Mouse (Mus musculus): ENCODE measurements around the gene Gli2. TPM values are rescaled to one million over a fixed set of nuclear protein-coding genes. Genes with fewer than 3 reads are reported as not detected.

Gene Gli2
- 1 to 10 TPM in 3 of 4 experiments, under 1 TPM in 1; 0.91 to 1.9 (median 1.3) TPM for total RNA-seq (2022)

DNA sequence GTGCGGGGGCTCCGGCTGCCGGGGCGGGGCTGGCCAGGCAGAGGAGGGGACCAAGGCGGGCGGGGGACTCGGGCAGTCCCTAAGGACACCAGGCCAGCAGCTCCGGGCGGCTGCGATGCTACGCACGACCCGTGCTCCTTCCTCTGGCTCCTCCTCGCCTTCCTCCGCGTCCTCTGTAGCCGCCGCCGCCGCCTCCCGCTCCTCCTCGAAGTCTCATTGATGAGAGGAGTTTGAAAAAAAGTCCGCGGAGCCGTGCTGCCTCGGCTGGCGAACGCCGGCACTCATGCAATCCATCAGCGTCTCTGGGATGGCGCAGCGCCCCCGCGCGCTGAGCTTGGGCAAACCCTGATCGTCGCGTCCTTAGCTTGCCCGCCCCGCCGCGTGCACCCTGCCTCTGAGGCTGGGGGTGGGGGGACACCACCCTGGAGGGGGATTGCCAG lies at the start of gene Gli2:
Gene Gli2, minus strand, starts transcription at position 218 of the 440 bp plus-strand sequence.
- peak; percentile 66 for DNase-seq

DNA sequence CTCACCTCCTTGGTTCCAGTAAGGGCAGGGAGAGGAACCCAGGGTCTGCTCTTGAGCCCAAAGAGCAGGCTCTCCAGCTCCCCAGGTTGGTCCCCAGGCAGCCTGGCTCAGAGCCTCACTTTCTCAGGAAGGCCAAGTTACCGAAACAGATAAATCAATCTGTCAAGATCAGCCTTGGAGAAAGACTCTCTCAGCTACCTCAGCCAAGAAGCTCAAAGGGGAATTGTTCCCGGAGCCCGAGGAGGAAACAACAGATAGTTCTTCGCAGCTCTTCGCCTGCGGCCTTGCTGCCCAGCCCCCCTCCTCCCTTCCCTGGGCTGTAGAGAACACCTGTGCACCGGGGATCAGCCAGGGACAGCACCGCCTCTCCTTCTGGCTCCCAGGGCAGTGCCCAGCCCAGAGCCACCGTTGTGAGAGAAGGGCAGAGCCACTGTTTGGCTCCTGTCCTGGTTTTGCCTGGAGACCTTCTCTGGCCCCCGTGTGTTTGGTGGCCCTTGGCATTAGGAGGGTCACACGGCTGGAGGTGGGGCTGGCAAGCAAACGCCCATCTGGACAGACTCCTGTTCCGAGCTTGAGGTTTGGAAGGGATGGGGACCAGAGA lies 44.6 kb upstream of the Gli2 start:
- peak; percentile 41 for DNase-seq

DNA sequence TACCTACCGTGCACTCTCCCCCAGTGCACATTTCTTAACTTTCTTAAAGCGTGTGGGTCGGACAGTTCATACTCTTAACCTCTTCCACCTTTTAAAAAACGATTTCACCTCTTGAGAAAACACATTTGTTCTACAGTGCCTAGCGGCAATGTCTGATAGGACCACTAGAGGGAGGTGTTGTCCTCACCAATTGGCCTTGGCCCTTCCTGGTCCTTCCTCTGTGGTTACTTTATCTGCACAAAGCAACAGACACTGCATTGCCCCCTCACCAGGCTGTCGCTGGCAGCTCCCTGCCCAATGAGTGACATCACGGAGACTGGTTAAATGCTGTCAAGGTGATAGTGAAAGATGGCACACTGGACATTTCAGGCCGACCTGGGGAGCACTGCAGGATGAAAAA lies 40.3 kb upstream of the Gli2 start:
- DNase-seq: peak; percentile 57

DNA sequence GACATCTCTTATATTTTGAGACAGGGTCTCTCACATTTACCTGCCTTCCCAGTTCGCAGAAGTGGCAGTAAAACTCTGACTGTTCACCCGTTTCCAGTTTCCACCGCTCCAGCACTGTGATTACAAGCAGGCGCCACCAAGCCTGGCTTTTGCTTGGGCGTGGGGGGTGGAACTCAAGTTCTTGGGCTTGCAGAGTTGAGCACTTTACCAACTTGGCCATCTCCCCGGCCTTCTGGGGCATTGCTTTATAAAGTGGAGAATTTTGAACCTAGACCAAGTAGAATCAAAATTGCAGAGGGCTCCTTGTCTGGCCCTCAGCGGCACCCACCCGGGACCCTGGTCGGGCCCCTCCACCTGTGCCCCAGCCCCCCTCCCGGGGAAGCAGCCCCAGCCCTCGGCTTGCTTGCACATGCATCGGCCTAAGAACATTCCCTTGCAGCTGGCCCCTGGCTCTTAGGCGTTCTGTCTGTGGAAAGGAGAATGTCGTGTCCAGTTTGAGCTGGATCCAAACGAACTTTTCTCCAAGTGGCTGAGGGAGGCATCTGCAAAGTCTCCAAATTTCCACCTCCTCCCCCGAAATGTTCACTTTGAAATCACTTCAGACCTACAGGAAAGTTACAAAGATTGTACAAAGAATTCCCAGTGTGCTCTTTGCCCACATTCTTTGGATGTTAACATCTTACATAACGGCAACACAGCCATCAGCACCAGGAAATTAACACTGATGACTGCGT lies 36.6 kb upstream of the Gli2 start:
- no peak for DNase-seq

DNA sequence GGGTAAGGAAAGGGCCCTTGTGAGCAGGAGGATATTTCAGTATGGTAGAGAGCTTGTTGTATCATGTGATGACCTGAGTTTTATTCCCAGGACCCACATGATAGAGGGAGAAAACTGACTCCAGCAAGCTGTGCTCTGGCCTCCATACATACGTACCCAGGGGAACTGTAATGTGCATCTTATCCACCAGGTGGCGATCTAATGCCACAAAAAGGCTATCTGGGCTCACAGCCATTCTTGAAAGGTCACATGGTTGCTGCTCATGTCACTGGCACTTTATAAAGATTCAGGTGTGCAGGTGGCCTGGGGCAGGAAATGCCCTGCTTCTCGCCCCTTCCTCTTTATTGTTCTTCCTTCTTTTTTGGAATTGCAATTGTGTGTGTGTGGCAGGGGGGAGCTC lies 34.1 kb upstream of the Gli2 start:
- peak; percentile 59 for DNase-seq

DNA sequence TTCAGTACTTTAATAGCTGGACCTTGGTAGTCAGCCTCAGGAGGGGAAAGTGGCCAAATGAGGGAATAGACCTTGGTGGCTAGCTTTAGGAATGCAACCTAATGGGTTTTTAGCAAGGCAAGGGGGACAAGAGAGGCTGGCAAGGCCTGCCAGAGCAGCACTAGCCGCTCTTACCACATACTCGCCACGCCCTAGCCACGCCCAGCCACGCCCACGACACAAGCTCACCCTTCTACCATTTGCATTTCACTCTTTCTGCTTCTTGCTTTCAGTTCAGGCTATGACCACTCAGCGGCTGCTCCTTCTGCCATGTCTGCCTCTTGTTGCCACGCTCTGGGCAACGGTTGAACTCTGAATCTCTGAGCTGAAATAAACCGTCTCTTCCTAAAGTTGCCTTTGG lies 32.4 kb upstream of the Gli2 start:
- no peak for DNase-seq

DNA sequence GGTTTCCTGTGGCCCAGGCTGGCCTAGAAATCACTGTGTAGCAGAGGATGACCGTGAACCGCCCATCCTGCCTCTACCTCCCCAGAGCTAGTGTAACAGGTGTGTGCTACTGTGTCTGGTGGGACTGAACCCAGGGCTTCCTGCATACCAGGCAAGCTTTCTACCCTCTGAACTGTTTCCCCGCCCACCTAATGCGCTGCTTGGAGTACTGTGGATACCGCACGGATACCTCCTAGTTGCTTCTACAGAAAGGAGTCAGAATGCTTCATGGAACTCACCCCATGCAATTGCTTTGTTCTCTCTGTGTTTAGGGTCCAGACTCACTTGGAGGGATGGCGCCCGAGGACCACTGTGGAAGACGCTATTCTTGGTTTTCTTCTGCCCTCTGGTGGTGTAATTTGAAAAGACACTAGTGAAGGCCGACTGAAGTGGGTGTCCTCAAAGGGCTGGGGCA lies 30.1 kb upstream of the Gli2 start:
- DNase-seq: no peak

DNA sequence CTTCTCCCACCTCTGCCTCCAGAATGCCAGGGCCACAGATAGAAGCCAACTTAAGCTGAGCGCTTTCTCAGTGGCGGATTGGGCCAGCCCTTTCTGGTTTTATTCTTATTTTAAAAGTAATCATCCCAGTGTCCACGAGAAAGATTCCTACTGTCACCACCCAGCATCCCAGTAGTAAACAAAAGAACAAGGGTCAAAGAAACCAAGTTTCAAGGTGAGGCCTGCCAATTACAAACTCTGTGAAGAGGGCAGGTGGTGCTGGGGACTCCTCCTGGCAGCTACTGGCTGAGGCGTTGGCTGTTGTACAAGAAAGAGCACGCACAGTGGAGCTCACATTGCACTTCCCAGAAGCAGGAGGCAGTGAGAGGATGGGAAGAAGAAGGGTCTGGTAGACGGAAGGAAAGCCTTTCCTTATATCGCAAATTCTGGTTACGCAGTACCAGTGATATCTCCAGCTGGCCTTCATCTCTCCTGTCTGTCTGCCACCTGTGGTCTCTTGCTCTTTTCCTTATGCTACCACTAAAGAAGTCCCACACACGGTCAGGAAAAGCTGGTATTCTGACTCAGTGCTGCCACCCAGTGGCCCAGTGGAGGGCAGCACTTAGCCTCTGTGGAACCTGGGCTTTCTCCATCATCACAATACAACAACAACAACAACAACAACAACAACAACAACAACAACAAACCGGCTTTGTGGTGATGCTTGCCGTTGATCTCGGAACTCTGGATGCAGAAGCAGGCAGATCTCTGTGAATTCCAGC lies 29.0 kb upstream of the Gli2 start:
- DNase-seq: no peak

DNA sequence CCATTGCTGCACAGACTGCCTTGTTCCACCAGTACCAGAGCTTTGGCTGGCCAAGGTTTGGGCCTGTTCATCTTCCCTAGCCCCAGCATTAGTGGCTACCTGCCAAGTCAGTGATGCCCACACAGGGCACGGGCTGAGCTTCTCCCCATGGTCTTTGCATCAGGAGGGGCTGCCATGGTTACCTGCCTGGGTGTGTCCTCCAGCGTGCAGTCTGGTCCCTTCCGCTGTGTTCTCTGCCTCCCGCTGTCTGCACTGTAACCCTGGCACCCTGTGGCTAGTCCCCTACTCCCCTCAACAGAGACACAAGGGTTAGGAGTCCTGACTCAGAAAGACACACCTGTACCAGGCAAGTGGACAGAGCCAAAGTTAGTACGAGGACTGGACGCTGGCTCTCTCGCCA lies 24.5 kb upstream of the Gli2 start:
- no peak for DNase-seq

DNA sequence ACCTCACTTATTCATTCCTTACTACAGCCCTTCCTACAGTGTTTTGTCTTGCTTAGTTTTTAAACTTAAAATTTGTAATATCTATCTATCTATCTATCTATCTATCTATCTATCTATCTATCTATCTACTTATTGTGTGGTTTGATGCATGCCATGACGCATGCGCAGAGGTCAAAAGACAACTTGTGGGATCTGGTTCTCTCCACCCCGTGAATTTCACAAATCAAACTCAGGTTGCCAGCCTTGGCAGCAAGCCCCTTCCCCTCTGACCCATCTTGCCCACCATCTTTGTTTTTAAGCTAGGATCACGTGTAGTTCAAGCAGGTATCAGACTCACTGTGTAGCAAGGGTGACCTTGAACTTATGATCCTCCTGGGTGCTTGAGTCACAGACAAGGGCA lies 22.9 kb upstream of the Gli2 start:
- DNase-seq: no peak

DNA sequence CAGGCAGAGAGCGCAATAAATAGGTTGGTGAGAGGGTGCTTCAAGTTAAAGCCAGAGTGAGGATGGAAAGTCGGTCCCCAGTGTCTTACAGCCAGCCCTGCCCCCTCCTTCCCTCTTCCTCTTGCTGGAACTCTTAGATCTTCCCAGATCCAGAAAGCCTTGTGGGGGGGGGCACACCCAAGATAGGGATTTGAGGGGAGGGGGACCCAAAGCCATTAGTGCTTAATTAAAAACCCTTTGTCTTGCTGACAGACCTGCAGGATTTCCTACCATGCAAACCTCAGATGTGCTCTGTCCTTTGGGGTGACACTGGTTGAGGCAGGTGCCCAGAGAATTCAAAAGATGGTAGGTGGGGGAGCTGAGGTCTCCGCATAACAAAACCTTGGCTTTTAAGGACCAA lies 22.5 kb upstream of the Gli2 start:
- DNase-seq: no peak

DNA sequence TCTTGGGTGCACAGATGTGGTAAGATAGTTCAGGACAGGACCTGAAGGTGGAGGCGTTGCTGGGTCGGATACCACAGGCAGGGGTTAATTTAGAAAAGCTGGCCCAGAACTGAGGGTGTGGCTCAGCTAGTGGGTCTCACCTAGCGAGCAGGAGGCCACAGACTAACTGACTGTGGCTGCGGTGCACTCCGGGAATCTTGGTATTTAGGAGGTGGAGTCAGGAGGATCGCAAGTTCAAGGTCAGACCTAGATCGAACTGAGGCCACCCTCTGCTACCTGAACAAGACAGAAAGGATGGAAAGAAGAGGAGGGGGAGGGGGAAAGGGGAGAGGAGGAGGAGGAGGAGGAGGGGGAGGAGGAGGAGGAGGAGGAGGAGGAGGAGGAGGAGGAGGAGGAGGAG lies 22.1 kb upstream of the Gli2 start:
- no peak for DNase-seq

DNA sequence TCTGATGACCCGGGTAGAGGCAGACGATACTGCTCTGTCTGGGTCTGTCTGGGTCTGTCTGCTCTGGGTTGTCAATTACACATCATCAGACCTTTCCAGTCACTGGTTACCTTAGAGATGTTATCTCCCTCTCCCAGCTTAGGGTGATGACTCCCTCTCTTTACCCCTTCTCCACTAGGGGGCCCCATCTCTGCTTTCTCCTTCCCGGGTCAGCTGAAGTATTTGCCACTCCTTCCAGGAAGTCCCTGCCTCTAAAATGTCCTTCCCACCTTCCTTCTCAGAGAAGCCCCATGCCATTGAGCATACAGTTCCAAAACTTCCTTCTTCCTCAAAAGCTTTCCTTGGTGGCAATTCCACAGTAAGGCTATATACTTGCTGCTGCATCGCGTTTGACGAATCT lies 21.5 kb upstream of the Gli2 start:
- DNase-seq: no peak

DNA sequence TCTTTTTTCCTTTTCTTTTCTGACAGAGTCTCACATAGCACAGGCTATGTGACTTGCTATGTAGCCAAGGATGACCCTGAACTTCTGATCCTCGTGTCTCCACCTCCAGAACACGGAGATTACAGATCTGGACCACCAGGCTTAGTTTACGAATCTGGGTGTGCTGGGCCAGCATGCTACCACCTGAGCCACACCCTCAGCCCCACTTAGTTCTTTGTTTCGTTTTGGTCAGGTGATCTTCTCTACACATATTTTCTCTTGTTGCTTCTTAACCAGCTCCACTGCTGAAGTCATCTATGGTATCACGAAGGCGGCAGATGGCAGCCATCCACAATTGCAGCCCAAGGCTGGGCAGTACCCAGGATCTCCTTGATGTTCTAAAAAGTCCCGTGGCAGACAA lies 20.5 kb upstream of the Gli2 start:
- DNase-seq: no peak

DNA sequence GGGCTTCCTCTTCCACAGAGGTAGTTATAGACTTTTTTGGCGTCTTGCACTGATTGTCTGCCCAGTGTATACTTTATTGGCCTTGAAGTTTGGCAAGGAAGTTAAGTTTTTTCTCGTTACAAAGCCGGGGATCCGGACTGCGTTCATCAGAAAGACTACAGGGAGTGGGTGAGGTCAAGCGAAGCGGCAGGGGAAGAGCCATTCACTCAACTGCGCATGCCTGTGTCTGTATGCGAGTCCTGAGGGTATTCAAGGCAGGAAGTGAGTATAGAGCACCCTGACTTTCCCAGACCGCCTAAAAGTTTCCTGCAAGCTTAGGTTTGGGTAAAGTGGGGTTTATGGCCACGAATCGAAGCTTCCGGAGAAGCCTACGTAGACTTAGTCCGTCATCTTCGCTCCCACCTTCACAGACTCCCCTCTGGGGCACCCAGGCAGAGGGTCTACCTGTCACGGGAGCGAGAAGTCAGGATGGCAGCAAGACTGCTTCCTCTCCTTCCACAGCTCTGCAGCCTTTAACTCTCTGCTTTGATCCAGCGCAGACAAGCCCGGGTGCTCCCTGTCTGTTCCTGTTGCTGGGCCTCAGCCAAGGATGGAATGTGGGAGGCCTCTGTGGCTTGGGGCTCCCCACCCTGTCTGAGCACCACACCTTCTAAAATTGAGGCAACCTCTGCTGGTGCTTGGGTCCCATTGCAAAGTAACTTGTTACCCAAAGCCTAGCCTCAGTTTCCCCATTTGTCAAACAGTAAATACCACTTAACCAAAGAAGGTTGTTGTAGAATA lies 11.7 kb upstream of the Gli2 start:
- no peak for DNase-seq

DNA sequence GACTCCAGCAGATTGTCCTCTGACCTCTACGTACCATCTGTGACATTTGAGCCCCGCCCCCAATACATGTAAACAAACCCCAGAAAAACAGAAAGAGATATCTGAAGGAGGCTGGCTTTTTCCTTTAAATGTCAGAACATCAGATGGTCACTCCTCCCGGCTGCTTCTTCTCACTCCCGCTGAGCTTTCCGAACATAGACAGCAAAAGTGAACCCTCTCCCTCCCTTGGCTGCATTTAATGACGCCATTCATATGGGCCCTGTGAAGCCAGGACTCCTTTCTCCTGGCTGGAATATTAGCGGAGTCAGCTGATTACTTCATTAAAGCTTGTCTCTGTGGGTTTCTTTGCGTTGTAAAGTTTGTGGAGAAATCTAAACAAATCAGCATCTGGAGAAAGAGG lies 3.1 kb upstream of the Gli2 start:
- no peak for DNase-seq

DNA sequence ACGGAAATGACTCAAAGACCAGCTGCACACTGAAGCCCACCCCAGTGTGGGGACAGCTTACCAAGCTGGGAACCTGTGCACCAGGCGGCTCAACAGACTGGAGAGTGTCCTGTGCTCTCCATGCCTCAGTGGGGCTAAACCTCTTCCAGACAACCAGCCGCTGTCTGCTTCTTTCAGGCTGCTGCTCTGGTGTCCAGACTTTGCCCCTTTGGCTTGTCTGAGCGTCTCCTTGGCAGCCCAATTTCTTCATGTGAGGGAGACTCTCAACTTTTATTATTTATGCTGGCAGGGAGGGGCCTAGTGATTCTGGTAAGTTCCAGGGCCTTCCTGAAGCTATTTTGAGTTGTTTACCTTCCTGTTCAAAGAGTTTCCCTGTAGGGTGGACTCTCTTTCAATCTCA lies 2.4 kb upstream of the Gli2 start:
- DNase-seq: no peak

DNA sequence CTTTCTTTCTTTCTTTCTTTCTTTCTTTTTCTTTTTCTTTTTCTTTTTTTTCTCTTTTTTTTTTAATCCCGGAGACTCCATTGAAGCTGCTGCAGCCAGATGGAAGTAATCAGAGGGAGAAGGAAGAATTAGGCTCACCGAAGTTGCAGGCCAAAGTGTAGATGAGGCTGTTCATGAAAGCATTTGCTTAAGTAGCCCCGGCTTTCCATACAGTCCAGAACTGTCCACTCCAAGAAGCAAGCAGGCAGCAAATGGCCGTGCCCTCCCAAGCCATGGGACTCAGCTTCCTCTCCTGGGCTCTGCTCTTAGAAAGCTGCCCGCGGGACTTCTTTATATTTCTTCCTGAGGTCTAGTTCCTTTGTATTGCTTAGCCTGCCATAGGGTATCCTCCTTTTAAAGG lies 1.0 kb upstream of the Gli2 start:
- DNase-seq: no peak

DNA sequence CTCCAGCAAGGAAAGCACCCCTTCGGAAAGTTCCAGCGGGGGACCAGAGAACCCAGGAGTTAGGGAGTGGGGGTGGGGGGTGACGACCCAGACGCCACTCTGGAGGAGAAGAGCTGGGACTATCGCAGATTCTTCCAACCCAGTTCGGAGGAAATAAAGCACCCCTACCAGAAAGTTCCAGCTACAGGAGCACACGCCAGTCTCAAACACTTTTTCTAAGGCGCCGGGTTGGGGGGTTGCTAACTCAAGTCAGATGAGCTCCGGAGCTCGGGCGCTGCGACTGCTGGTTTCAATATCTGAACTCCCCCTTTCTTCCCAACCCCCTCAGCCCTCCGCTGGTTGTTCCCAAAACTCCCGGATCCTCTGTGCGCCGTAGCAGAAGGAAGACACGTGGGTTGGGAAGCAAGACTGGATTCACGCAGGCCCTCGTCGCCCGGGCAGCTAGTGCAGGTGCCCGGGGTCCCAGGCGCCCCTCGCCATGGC lies 494 bp upstream of the Gli2 start:
- DNase-seq: no peak

DNA sequence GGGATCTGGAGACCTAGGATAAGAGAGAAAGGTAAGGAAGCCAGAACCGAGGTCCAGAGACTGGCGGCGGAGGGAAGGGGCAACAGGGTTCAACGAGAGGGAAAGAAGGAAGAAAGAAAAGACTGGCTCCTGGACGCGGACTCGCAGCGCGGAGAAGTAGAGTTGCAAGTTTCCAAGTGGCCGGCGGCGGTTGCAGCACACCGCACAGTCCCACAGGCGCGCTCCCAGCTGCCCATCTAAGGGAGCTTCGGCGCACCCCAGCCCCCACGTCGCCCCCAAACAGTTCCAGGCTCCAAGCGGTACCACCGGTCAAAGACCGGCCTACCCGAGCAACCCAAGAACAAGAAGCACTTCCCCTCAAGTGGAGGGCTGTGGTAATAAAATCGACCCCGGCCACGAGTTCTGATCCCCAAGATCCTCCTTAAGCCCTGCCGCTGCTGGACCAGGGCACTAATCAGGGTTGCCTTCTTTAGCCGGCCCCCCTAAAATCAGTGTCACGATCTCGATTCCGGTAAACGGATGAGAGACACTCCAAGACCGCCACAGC lies 715 bp downstream of the Gli2 start:
- no peak for DNase-seq

DNA sequence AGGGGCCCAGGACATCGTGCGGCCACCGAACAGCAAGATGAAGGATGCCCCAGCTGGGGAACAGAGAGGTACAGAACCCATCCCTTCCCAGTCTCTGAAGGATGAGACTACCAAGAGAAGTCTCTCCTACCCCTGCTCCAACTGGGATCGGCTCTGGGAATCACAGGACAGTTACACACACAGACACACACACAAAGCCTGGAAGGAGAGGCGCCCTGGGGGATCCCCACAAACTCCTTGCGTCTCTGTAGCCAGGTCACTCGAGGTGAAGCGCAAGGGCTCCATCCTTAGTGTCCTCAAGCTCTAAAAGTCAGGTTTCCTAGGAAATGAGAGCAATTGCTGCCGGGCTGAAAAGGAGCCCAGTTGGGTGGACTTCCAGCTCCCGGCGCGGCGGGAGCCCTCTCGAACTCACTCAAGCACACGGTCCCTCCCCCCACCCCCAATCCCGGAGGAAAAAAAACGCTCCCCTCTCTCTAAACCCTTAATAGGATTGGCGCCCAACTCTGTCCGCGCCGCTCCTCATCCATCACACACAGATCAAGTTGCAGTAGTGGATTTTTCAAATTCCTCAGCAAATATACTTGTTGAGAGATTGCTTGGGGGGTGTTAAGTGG lies 1.4 kb downstream of the Gli2 start:
- DNase-seq: no peak

All from adrenal gland, adult 8-10 months (tissue).